Mouse (Mus musculus) megakaryocyte, embryonic 14.5 days (primary cell): ENCODE data around the gene Gm49395.

Experiments
- FLI1 ChIP-seq: IDR thresholded peaks from 2 replicates; pipeline ENCODE4 v1.6.1; 2012; ENCODE audit warnings: low read length, inconsistent platforms, mixed read lengths
- GATA1 ChIP-seq: IDR thresholded peaks from 3 replicates; pipeline ENCODE4 v1.6.1; 2012; ENCODE audit warnings: mixed read lengths, low read length, inconsistent platforms, borderline replicate concordance

GRCm38 (mm10) chr13:115072386-115072785 is 29.3 kb downstream of the Gm49395 start:
- TF ChIP-seq FLI1: no peak
- TF ChIP-seq GATA1: no peak
